Mouse (Mus musculus): ENCODE results near the gene Trim9. TPM values are rescaled to one million over a fixed set of nuclear protein-coding genes. Genes with fewer than 3 reads are reported as not detected.
A peak's percentile ranks its signal among the peaks of the same experiment; 100 is the strongest.

Gene Trim9
- polyA plus RNA-seq, 1 experiment from 2014 or later = 0.32 TPM

DNA sequence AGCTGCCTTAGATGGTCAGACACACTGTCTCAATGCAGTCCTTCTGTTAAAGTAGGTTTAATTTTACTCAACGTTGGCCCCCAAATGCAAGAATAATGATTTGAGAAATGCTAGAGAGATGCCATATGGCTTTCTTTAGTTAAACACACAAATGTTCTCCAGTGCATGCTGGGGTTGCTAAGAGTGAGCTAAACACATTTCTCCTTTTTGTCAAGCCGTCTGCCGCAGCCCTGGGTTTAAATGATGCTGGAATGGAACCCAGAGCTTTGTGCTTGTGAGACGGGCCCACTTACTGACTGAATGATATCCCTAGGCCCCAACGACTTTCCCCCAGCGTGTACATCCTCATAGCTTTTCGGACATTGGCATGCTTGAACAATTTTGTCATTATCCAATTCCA, 104.9 kb downstream of the Trim9 start:
- ATAC-seq (ENCODE audit: low FRiP score, low TSS enrichment) (no peak), DNase-seq (ENCODE audit: low spot score) (no peak)
- H3K27ac ChIP-seq (replicated peaks) = no peak overlapping the region
- H3K4me1 ChIP-seq (replicated peaks; ENCODE audit: control insufficient read depth, insufficient read depth) = no peaks in the 10 kb centered on the region
- no peaks in the 10 kb centered on the region for H3K27me3 ChIP-seq (ENCODE audit: control insufficient read depth, insufficient read depth, low read length)
- H3K9me3 ChIP-seq (ENCODE audit: control insufficient read depth, low read length) = no peaks in the 10 kb centered on the region
- H3K4me3 ChIP-seq (ENCODE audit: low read depth, low read length) = no peak overlapping the region
- no peak for TF ChIP-seq CTCF (IDR thresholded peaks at IDR 0.05; ENCODE audit: low read depth)
- TF ChIP-seq EP300 (optimal IDR thresholded peaks at IDR 0.05) = no peak
- H3K36me3 ChIP-seq (ENCODE audit: control insufficient read depth, insufficient read depth, low read length) = no peaks in the 10 kb centered on the region
- H3K4me2 ChIP-seq (replicated peaks; ENCODE audit: low read depth) = no peak overlapping the region
- 63% methylated on average over 7 of the region's 7 CpGs for WGBS
- H3K9ac ChIP-seq (ENCODE audit: low read length) = no peak overlapping the region

DNA sequence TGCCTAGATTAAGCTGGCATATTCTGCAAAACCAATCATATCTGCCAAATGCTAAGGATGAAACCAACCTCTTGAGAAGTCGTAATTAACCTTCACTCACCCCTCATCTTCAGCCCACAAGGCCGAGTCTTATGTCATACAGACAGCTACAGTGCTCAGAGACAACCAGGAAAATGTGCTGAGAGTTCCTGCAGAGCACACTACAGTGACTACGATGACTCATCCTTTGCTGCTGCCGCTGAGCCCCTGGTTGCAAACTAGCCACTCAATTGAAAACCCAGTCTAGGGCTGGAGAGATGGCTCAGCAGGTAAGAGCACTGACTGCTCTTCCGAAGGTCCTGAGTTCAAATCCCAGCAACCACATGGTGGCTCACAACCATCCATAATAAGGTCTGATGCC, 107.7 kb downstream of the Trim9 start:
- Histone ChIP-seq H3K9me3 (ENCODE audit: control insufficient read depth, low read length) (no peaks in the 10 kb centered on the region), H3K9ac (ENCODE audit: low read length) (no peak overlapping the region), H3K4me1 (replicated peaks; ENCODE audit: control insufficient read depth, insufficient read depth) (no peaks in the 10 kb centered on the region), H3K27me3 (ENCODE audit: control insufficient read depth, insufficient read depth, low read length) (no peaks in the 10 kb centered on the region), H3K4me3 (ENCODE audit: low read depth, low read length) (no peak overlapping the region), H3K27ac (replicated peaks) (no peak overlapping the region), H3K36me3 (ENCODE audit: control insufficient read depth, insufficient read depth, low read length) (no peaks in the 10 kb centered on the region), H3K4me2 (replicated peaks; ENCODE audit: low read depth) (no peak overlapping the region)
- no peak for TF ChIP-seq EP300 (optimal IDR thresholded peaks at IDR 0.05)
- no peak for TF ChIP-seq CTCF (IDR thresholded peaks at IDR 0.05; ENCODE audit: low read depth)
- no peak for ATAC-seq (ENCODE audit: low FRiP score, low TSS enrichment)
- 66% methylated on average over 5 of the region's 5 CpGs for WGBS
- no peak for DNase-seq (ENCODE audit: low spot score)

DNA sequence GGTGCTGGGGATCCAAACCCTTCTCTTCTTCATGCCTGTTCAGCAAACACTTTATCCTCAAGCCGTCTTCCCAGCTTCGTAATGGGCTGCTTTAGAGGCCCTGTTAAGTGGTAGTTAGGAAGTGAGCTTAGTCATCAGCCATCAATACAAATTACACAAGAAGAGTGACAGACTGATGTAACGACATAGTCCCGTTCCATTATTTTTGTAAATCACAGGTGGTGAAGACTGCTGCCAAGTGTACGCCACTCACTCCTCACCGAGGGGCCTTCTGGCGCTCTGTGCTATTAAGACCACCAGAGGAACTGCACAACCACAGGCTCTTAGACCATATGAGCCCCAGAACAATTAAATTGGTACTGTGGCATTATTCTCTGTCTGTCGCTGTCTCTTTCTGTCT, 108.8 kb downstream of the Trim9 start:
- no peaks in the 10 kb centered on the region for H3K9me3 ChIP-seq (ENCODE audit: control insufficient read depth, low read length)
- DNase-seq (ENCODE audit: low spot score) = no peak
- no peak overlapping the region for H3K4me3 ChIP-seq (ENCODE audit: low read depth, low read length)
- no peak for TF ChIP-seq EP300 (optimal IDR thresholded peaks at IDR 0.05)
- no peak for TF ChIP-seq CTCF (IDR thresholded peaks at IDR 0.05; ENCODE audit: low read depth)
- H3K36me3 ChIP-seq (ENCODE audit: control insufficient read depth, insufficient read depth, low read length) = no peaks in the 10 kb centered on the region
- no peaks in the 10 kb centered on the region for H3K27me3 ChIP-seq (ENCODE audit: control insufficient read depth, insufficient read depth, low read length)
- H3K4me1 ChIP-seq (replicated peaks; ENCODE audit: control insufficient read depth, insufficient read depth) = no peaks in the 10 kb centered on the region
- H3K9ac ChIP-seq (ENCODE audit: low read length) = no peak overlapping the region
- no peak for ATAC-seq (ENCODE audit: low FRiP score, low TSS enrichment)
- no peak overlapping the region for H3K27ac ChIP-seq (replicated peaks)
- H3K4me2 ChIP-seq (replicated peaks; ENCODE audit: low read depth) = no peak overlapping the region
- 56% methylated on average over 8 of the region's 8 CpGs for WGBS

DNA sequence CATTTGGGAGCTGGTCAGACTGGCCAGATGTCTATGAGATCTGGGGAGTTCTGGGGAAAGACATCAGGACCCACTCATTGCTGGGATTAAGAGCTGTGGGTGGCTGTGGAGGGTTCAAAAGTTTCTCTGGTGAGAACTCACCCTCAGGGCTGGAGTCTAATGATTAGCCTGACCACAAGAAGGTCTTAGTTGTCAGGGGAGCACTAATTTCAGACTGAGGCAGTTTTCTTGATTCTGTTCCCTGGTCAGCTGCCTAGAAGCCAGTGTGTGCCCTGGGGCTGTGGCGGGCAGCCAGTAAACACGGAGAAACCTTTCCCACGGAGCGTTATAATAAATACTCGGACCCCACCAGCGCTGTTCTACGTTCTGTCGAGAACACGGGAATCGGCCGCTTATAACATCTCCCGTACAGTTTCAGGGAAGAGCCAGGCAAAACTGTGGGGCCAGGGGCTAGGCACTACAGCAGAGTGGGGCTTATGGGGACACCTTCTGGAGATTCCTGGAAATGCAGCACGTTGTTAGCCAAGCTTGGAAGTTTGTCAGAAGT, 112.4 kb downstream of the Trim9 start:
- Histone ChIP-seq H3K4me1 (replicated peaks; ENCODE audit: control insufficient read depth, insufficient read depth) (no peaks in the 10 kb centered on the region), H3K27ac (replicated peaks) (no peak overlapping the region), H3K36me3 (ENCODE audit: control insufficient read depth, insufficient read depth, low read length) (no peaks in the 10 kb centered on the region), H3K9ac (ENCODE audit: low read length) (0 out of 2 replicates have a peak overlapping the region, but pooled peaks have one; percentile 38), H3K4me3 (ENCODE audit: low read depth, low read length) (peak overlapping the region; percentile 34), H3K9me3 (ENCODE audit: control insufficient read depth, low read length) (no peaks in the 10 kb centered on the region), H3K27me3 (ENCODE audit: control insufficient read depth, insufficient read depth, low read length) (no peaks in the 10 kb centered on the region), H3K4me2 (replicated peaks; ENCODE audit: low read depth) (peak overlapping the region; percentile 68)
- DNase-seq (ENCODE audit: low spot score) (peak; percentile 71), ATAC-seq (ENCODE audit: low FRiP score, low TSS enrichment) (peak; percentile 62; the same call in 1 of the 2 replicates)
- TF ChIP-seq CTCF (IDR thresholded peaks at IDR 0.05; ENCODE audit: low read depth) = peak; percentile 88
- no peak for TF ChIP-seq EP300 (optimal IDR thresholded peaks at IDR 0.05)
- WGBS = 6% methylated on average over 13 of the region's 13 CpGs

DNA sequence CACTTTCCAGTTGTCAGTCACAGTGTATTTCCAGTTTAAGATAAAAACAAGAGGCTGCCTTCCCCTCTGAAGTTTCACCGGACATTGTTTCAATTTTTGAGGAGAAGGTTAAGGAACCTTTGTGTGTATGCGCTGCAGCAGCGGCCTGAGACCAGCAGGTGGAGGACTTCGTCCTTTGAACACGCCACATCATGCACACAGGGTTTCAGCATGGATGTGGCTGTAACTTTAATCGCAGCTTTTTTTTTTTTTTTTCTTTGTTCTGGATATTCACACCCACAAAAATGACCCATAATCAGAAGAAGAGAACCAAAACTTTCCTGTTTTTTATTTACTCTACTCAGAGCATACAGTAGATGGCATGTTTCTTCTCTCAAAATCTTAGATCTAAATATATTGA, 113.0 kb downstream of the Trim9 start:
- no peak overlapping the region for H3K9ac ChIP-seq (ENCODE audit: low read length)
- no peaks in the 10 kb centered on the region for H3K4me1 ChIP-seq (replicated peaks; ENCODE audit: control insufficient read depth, insufficient read depth)
- H3K36me3 ChIP-seq (ENCODE audit: control insufficient read depth, insufficient read depth, low read length) = no peaks in the 10 kb centered on the region
- H3K4me2 ChIP-seq (replicated peaks; ENCODE audit: low read depth) = no peak overlapping the region
- H3K27ac ChIP-seq (replicated peaks) = no peak overlapping the region
- TF ChIP-seq CTCF (IDR thresholded peaks at IDR 0.05; ENCODE audit: low read depth) = peak; percentile 92
- TF ChIP-seq EP300 (optimal IDR thresholded peaks at IDR 0.05) = no peak
- H3K9me3 ChIP-seq (ENCODE audit: control insufficient read depth, low read length) = no peaks in the 10 kb centered on the region
- ATAC-seq (ENCODE audit: low FRiP score, low TSS enrichment) (peak; percentile 83), DNase-seq (ENCODE audit: low spot score) (peak; percentile 73)
- H3K27me3 ChIP-seq (ENCODE audit: control insufficient read depth, insufficient read depth, low read length) = no peaks in the 10 kb centered on the region
- 5% methylated on average over 6 of the region's 6 CpGs for WGBS
- no peak overlapping the region for H3K4me3 ChIP-seq (ENCODE audit: low read depth, low read length)

DNA sequence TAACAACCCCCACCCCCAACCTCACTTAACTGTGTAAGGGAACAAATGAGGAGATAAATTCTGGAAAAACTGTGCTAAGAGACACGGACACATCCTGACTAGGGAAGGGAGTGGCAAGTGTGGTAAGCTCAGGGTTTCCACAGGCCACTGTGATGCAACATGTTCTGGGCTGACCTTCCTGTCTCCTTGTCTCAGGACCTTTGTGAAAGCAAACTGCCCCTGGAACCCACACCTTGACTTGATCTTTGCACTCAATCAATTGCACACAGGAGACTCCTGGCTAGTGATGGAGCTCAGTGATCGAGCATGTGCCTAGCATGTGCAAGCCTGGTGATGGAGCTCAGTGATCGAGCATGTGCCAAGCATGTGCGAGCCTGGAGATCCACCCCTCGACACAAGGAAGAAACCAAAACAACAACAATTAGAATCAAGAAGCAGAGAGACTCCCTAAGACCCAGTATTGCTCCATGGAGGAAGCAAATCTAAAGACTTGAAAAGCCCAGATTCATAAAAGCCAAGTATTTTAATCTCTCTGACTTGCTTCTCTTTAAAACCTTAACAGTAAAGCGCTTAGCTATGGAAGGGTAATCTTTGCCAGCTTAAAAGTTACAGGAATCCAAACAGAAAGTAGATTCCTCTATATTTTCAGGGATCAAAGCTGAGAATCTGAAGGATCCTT, 113.6 kb downstream of the Trim9 start:
- no peaks in the 10 kb centered on the region for H3K9me3 ChIP-seq (ENCODE audit: control insufficient read depth, low read length)
- no peak overlapping the region for H3K4me2 ChIP-seq (replicated peaks; ENCODE audit: low read depth)
- no peak overlapping the region for H3K4me3 ChIP-seq (ENCODE audit: low read depth, low read length)
- no peaks in the 10 kb centered on the region for H3K4me1 ChIP-seq (replicated peaks; ENCODE audit: control insufficient read depth, insufficient read depth)
- DNase-seq (ENCODE audit: low spot score) = no peak
- TF ChIP-seq CTCF (IDR thresholded peaks at IDR 0.05; ENCODE audit: low read depth) (no peak), EP300 (optimal IDR thresholded peaks at IDR 0.05) (no peak)
- no peaks in the 10 kb centered on the region for H3K27me3 ChIP-seq (ENCODE audit: control insufficient read depth, insufficient read depth, low read length)
- H3K36me3 ChIP-seq (ENCODE audit: control insufficient read depth, insufficient read depth, low read length) = no peaks in the 10 kb centered on the region
- 81% methylated on average over 6 of the region's 6 CpGs for WGBS
- H3K9ac ChIP-seq (ENCODE audit: low read length) = no peak overlapping the region
- no peak overlapping the region for H3K27ac ChIP-seq (replicated peaks)
- ATAC-seq (ENCODE audit: low FRiP score, low TSS enrichment) = no peak

Data from stomach, postnatal 0 days (tissue).